Mouse (Mus musculus) megakaryocyte, embryonic 14.5 days (primary cell): ENCODE measurements around the gene Mbtps2. TPM values are rescaled to one million over a fixed set of nuclear protein-coding genes. Genes with fewer than 3 reads are reported as not detected.

ENCODE experiments used
- H3K27me3 ChIP-seq: replicated peaks from 2 replicates; pipeline ENCODE3; 2012; ENCODE audit warnings: inconsistent platforms
- H3K36me3 ChIP-seq: replicated peaks from 2 replicates; pipeline ENCODE3; 2012; ENCODE audit warnings: low read length, inconsistent platforms, mixed read lengths
- H3K4me1 ChIP-seq: 2 replicates; pipeline ENCODE4 v1.6.1; 2012; ENCODE audit warnings: inconsistent platforms
- H3K4me3 ChIP-seq: replicated peaks from 2 replicates; pipeline ENCODE3; 2012; ENCODE audit warnings: moderate library complexity, mild to moderate bottlenecking, inconsistent platforms
- H3K9me3 ChIP-seq: 2 replicates; pipeline ENCODE4 v1.6.1; 2012; ENCODE audit warnings: inconsistent platforms
- FLI1 ChIP-seq: IDR thresholded peaks from 2 replicates; pipeline ENCODE4 v1.6.1; 2012; ENCODE audit warnings: low read length, inconsistent platforms, mixed read lengths
- GATA1 ChIP-seq: IDR thresholded peaks from 3 replicates; pipeline ENCODE4 v1.6.1; 2012; ENCODE audit warnings: mixed read lengths, low read length, inconsistent platforms, borderline replicate concordance
- polyA plus RNA-seq: library from polyadenylated mRNA; stranded (reverse); fragments of >175 nt; gene quantifications from 2 replicates; pipeline ENCODE4 v1.2.3, GENCODE M21; 2012; ENCODE audit warnings: low replicate concordance; ENCODE audit not compliant: insufficient read depth

Gene Mbtps2
- 1.4 and 2.4 TPM in 2 replicates for polyA plus RNA-seq

DNA sequence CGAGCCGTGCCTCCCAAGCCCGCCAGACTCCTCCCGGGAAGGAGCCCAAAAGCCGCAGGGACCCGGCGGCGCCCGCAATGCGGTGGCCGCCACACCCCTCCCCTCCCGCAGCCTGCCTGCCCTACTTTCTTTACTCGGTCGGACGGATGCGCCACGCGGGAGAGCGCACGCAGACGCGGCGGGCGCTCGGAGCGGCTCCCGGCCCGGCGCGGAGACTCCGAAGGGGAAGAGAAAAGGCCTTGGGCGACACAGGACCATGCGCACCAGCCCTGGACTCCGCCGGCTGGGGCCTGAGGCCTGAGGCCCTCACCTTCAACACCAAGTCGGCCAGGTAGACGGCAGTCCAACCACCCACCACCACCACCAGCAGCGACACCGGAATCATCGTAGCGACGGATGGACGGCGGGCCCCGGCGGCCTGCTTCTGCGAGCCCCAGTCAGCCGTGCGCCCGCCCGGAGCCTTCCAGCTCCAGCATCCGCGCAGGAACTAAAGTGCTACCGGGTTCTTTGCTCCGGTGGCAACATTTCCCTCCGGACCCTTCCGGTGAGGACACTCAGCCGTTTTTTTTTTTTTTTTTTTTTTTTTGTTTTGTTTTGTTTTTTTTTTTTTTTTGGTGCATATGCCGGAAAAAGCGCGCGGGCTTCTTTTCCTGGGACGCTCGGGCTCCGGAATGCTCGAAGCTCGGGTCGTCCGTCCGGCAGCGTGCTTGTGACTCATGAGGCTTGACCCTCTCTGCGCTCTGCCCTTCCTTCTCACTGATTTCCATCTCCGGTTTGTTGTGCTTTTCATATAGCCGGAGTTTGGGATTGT, at the start of gene Mbtps2:
TSS of gene Mbtps2 (minus strand) at position 530 of the 811 bp plus-strand sequence.
- H3K4me1 ChIP-seq, result peaks cover 25% of the 10 kb centered on the region
- H3K9me3 ChIP-seq, result peaks cover 3% of the 10 kb centered on the region; the same call in 1 of the 2 replicates

DNA sequence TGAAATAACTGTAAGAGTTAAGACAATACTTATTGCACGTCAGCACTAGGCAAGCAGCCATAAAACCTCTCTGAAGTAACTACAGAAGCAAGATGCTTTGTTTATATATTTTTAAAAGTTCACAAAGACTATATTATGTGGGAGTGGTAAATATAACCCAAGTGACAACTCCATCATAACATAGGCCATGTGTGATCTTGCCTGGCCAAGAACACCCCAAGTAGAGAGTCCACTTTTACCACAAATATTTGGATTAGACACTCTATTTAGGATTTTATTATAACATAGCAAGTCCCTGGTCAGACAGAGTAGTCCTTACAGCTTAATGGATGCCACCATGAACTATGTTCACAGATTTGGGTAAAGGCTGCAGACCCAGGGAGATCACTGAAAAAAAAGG, 47.9 kb upstream of the Mbtps2 start:
- Histone ChIP-seq H3K9me3 (no peaks in the 10 kb centered on the region), H3K4me3 (no peak overlapping the region), H3K27me3 (peaks cover 8% of the 10 kb centered on the region), H3K4me1 (peaks cover 4% of the 10 kb centered on the region), H3K36me3 (no peaks in the 10 kb centered on the region)
- TF ChIP-seq FLI1 (no peak), GATA1 (no peak)

More for the DNA sequence above, at the start of gene Mbtps2:
- no peaks in the 10 kb centered on the region for H3K36me3 ChIP-seq
- peaks cover 2% of the 10 kb centered on the region for H3K27me3 ChIP-seq
- peak within 1 kb of the TSS; percentile 95 for H3K4me3 ChIP-seq
- TF ChIP-seq FLI1 (no peak), GATA1 (no peak)

DNA sequence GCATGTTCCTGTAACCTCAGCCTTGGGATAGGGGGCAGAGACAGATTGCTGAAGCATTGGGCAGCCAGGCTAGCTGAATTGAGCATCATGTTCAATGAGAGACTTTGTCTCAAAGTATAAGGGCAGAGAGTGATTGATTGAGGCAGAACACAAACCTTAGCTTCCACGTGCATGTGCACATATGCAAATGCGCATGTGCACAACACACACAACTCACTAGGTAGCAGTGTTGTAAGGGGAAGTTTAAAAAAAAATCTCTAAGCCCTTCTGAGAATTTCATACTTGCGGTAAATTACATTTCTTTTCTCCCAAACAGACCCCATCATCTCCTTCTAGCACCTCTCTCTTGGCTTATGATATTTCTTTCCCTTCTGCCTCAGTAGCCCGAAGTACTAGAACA, 46.2 kb upstream of the Mbtps2 start:
- Histone ChIP-seq H3K4me3 (peak overlapping the region; percentile 70), H3K9me3 (no peaks in the 10 kb centered on the region), H3K27me3 (peaks cover 8% of the 10 kb centered on the region), H3K36me3 (no peaks in the 10 kb centered on the region), H3K4me1 (peaks cover 4% of the 10 kb centered on the region)
- TF ChIP-seq FLI1, result no peak
- no peak for TF ChIP-seq GATA1

DNA sequence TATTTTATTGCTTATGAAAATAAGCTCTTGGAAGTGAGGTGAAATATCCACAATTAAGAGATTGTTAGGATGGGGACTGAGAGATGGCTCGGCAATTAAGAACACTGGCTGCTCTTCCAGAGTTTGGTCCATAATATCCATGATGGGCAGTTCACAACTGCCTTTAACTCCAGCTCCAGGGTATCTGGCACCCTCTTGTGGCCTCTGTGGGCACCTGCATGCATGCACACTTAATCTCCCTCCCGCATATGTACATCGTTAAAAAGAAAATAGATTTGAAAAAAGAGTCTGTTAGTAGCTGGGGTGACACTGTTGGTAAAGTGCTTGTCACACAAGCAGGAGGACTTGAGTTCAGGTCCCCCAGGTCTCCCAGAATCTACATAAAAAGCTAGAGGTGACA, 45.8 kb upstream of the Mbtps2 start:
- H3K27me3 ChIP-seq, result peaks cover 7% of the 10 kb centered on the region
- H3K9me3 ChIP-seq, result no peaks in the 10 kb centered on the region
- H3K4me1 ChIP-seq, result peaks cover 4% of the 10 kb centered on the region
- no peaks in the 10 kb centered on the region for H3K36me3 ChIP-seq
- peak overlapping the region; percentile 70 for H3K4me3 ChIP-seq
- TF ChIP-seq FLI1 (no peak), GATA1 (no peak)

DNA sequence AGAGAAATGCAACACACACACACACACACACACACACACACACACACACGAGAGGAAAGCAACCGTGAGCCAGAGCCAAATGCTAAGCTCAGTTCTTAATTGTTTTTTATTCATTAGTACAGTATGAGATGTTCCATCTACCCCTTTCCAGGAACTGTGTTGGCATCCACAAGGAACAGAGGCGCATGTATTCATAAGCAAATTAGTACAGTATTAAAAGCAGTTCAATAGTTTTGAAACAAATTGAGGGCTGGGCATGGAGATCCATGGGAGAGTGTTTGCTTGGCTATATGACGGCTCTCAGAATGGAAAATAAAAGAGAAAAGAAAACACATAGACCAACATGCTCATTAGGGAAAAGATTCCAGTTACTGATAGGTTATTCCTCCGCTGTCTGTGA, 44.3 kb upstream of the Mbtps2 start:
- Histone ChIP-seq H3K36me3 (no peaks in the 10 kb centered on the region), H3K4me1 (peaks cover 4% of the 10 kb centered on the region), H3K27me3 (peaks cover 6% of the 10 kb centered on the region), H3K9me3 (no peaks in the 10 kb centered on the region), H3K4me3 (no peak overlapping the region)
- TF ChIP-seq FLI1 (no peak), GATA1 (no peak)

DNA sequence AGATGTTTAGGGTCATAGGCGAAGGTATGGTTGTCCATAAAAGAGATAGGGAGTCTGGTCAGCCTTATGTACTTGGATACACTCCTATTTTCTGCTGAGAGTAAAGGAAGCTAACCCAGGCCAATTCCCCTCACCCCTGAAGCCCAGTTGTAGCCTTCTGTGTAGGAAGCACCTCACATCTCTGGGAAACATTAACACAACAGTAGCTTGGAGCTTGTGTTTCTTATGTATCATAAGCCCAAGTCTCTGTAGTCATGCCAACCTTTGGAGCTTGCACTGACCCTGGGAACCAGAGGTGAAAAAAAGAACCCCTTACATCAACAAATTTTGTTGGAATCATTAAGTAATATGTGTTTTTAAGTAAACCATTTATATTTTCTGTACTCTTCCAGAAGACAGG, 38.7 kb upstream of the Mbtps2 start:
- Histone ChIP-seq H3K27me3 (peaks cover 2% of the 10 kb centered on the region), H3K4me1 (no peaks in the 10 kb centered on the region), H3K36me3 (no peaks in the 10 kb centered on the region), H3K4me3 (no peak overlapping the region), H3K9me3 (no peaks in the 10 kb centered on the region)
- no peak for TF ChIP-seq FLI1
- TF ChIP-seq GATA1, result no peak

DNA sequence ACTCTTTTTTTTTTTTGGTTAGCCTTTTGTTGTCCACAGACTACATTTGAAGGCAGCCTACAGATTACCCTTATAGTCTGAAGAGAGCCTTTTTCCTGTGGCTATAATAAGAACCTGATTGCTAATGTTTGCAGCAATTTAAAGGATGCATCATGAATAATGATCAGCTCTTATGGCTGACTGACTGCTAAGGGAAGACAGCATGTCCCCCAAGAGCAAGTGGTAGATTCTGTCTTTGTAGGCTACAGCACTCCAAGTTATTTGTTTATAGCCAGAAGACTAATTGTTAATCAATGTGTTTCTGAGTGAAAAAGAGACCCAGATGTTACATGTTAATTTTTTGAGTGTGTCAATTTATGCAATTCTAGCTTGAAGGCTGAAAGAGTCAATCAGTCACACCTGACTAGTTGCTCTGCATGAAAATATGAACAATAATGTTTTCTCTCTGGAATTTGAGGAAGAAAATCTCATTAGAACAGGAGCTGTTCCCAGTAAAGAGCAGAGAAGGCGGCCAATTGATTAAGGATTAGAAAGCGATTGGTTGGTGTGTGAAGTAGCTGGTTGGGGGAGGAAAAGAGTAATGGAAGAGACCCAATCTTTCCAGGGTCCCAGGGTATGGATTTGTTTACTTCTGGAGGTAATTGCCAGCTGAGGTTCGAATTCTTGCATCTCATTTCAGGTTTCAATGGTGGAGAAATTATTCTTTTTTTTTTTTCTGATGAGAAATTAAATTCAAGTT, 35.3 kb upstream of the Mbtps2 start:
- Histone ChIP-seq H3K36me3 (no peaks in the 10 kb centered on the region), H3K27me3 (no peaks in the 10 kb centered on the region), H3K9me3 (no peaks in the 10 kb centered on the region), H3K4me1 (peaks cover 12% of the 10 kb centered on the region), H3K4me3 (no peak overlapping the region)
- TF ChIP-seq FLI1, result no peak
- TF ChIP-seq GATA1, result no peak

DNA sequence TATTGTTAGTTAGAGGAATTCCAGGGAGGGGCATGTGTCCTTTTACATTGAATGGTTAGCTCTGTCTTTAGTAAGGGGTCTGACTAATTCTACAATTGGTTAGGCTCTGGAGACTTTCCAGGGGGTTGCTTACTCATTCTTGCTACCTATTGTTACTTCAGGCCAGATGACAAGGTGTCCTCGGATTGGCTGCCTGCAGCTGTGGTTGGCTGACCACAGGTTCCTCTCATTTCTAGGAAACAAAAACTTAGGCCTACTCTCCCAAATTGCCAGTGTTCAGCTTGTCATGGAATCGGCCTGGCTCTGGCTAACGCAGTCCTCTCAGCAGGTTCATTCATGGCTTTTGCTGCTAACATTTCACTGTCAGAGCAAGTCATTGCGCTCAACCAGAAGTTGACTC, 31.8 kb upstream of the Mbtps2 start:
- Histone ChIP-seq H3K27me3 (no peaks in the 10 kb centered on the region), H3K4me1 (peaks cover 12% of the 10 kb centered on the region), H3K4me3 (no peak overlapping the region), H3K36me3 (no peaks in the 10 kb centered on the region), H3K9me3 (peaks cover 10% of the 10 kb centered on the region)
- no peak for TF ChIP-seq GATA1
- no peak for TF ChIP-seq FLI1

DNA sequence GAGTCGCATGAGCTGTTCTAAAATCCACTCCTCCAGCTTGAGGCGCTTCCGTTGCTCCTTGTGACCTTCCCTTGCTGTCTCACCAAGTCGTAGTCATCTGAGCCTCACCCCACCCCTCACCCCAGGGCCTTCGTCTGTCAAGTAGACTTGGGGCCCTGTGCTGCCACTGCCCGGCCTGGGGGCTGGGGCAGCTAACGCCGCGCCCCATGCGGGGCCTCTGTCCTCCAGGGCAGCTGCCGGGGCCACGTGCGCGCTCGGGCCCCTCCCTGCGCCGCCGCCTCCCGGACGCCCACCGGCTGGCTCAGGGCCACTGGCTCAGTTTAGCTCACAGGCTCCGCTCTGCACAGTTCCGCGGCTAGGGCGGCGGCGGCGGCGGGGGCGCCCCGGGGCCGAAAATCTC, 14.4 kb upstream of the Mbtps2 start:
- Histone ChIP-seq H3K27me3 (peaks cover 2% of the 10 kb centered on the region), H3K36me3 (no peaks in the 10 kb centered on the region), H3K4me3 (no peak overlapping the region), H3K9me3 (no peaks in the 10 kb centered on the region), H3K4me1 (no peaks in the 10 kb centered on the region)
- TF ChIP-seq GATA1 (no peak), FLI1 (no peak)

DNA sequence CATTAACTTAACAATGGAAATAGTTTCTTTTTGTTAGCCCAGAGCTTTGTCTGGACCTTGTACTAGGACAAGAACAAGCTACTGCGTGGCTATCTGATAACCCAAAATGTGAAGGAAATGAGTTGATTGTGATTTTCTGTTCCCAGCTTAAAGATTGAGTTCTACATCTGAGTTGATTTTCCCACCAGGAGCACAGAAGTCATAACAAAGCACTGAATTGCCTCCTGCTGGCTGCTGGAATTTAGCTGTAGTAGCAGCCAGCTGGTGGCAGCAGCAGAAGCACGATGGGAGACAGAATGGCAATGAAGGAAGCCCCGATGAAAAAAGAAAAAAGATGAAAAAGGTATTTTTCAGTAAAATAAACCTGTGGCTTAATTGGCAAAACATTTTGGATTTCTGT, 2.9 kb upstream of the Mbtps2 start:
- Histone ChIP-seq H3K9me3 (peaks cover 3% of the 10 kb centered on the region; the same call in 1 of the 2 replicates), H3K4me3 (no peak overlapping the region), H3K27me3 (peaks cover 2% of the 10 kb centered on the region), H3K4me1 (peaks cover 9% of the 10 kb centered on the region), H3K36me3 (no peaks in the 10 kb centered on the region)
- TF ChIP-seq GATA1, result no peak
- no peak for TF ChIP-seq FLI1
